Mouse (Mus musculus) embryonic facial prominence, embryonic 11.5 days (tissue): ENCODE measurements around the gene Stra8. TPM values are rescaled to one million over a fixed set of nuclear protein-coding genes. Genes with fewer than 3 reads are reported as not detected.

ENCODE experiments used
- ATAC-seq: fragments of 200-750 bp; cut with Nextera tagmentation; replicated peaks from 2 replicates; pipeline ENCODE4 v1.8.0; 2017; ENCODE audit warnings: low read depth; ENCODE audit not compliant: insufficient number of reproducible peaks, low FRiP score, low TSS enrichment
- DNase-seq: peaks from one replicate; pipeline ENCODE4 v3.0.0-alpha.2; 2015; ENCODE audit warnings: low spot score
- H3K27ac ChIP-seq: fragments of 300-500 bp; sonication (generic); replicated peaks from 2 replicates; pipeline ENCODE4 v1.5.1; 2014; ENCODE audit warnings: mild to moderate bottlenecking, low read depth, low read length, control low read depth
- H3K27me3 ChIP-seq: fragments of 300-500 bp; sonication (generic); 2 replicates; pipeline ENCODE4 v1.6.1; 2014; ENCODE audit warnings: mild to moderate bottlenecking, low read length, moderate library complexity, mixed read lengths; ENCODE audit not compliant: control insufficient read depth, insufficient read depth
- H3K36me3 ChIP-seq: fragments of 300-500 bp; sonication (generic); replicated peaks from 2 replicates; pipeline ENCODE4 v1.6.1; 2014; ENCODE audit warnings: low read depth, mild to moderate bottlenecking, low read length, moderate library complexity, mixed read lengths; ENCODE audit not compliant: control insufficient read depth, insufficient read depth
- H3K4me1 ChIP-seq: fragments of 300-500 bp; sonication (generic); 2 replicates; pipeline ENCODE4 v1.6.1; 2014; ENCODE audit warnings: low read length, mixed read lengths; ENCODE audit not compliant: control insufficient read depth, insufficient read depth
- H3K4me2 ChIP-seq: fragments of 300-500 bp; sonication (generic); 2 replicates; pipeline ENCODE4 v1.6.1; 2014; ENCODE audit warnings: low read depth, mild to moderate bottlenecking, control low read depth, low read length, moderate library complexity
- H3K4me3 ChIP-seq: fragments of 300-500 bp; sonication (generic); 2 replicates; pipeline ENCODE4 v1.5.1; 2014; ENCODE audit warnings: low read depth, low read length, control low read depth
- H3K9ac ChIP-seq: fragments of 300-500 bp; sonication (generic); replicated peaks from 2 replicates; pipeline ENCODE4 v1.6.1; 2014; ENCODE audit warnings: mild to moderate bottlenecking, control low read depth, low read length
- H3K9me3 ChIP-seq: fragments of 300-500 bp; sonication (generic); replicated peaks from 2 replicates; pipeline ENCODE4 v1.6.1; 2016; ENCODE audit warnings: mild to moderate bottlenecking, low read length, inconsistent platforms, mixed read lengths; ENCODE audit not compliant: control insufficient read depth
- WGBS: fragments of 180-500 bp; shearing (Covaris S2); extraction: QIAGEN DNeasy Blood & Tissue Kit; methylation state at CpG from one replicate; pipeline ENCODE4 v1.1.7; 2014; 5-methylcytosine and 5-hydroxymethylcytosine counted together
- polyA plus RNA-seq: library from polyadenylated mRNA; unstranded; fragments of >200 nt; fragmentation: Nextera tagmentation; extraction: Ambion mirVana; gene quantifications from 2 replicates; pipeline ENCODE4 v1.2.1, GENCODE M21; 2014

Gene Stra8
- polyA plus RNA-seq, 1 experiment from 2014 or later, result not detected

DNA sequence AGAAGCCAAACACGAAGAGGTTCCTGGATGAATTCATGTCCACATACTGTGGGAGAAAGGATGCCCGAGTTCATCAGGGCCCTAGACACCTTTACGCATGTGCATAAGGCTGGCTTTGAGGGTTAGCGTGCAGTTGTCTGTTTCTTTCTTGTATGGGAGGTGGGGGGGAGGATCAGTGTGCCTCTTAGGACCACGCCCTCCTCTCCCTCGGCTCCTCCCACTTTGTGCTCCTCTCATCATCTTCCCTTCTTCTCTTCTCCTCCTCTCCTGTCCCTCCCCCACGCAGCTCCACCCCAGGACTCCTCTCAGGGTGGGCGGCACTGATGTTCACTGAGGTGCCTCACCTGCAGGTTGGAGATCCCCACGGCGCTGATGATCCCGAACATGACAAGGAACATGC, 28.5 kb downstream of the Stra8 start:
- Histone ChIP-seq H3K27ac (no peak overlapping the region), H3K4me1 (no peaks in the 10 kb centered on the region; the same call in 1 of the 2 replicates), H3K4me2 (peak overlapping the region; percentile 30), H3K9me3 (no peaks in the 10 kb centered on the region), H3K27me3 (no peaks in the 10 kb centered on the region), H3K36me3 (no peaks in the 10 kb centered on the region), H3K4me3 (peak overlapping the region; percentile 18; the same call in 1 of the 2 replicates), H3K9ac (0 out of 2 replicates have a peak overlapping the region, but pooled peaks have one; percentile 13)
- DNase-seq, result no peak
- no peak for ATAC-seq
- 22% methylated on average over 11 of the region's 11 CpGs for WGBS

DNA sequence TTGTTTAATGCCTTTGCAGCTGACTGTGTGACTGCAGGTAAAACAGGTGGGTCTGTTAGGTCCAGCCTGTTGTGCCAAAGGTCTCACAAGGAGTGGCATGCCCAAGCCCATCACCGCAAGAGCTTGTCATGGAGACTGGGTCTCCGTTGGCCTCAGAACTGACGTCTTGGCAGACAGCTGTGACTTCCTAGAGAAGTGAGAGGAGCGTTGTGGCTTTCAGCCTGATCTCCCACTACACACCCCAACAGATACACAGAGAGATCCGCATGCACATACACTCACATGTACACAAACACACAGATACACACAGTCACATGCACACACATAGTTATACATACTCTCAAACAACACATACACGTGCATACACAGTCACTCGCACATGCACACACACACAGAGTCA, 31.6 kb downstream of the Stra8 start:
- DNase-seq (no peak), ATAC-seq (no peak)
- H3K9ac ChIP-seq, result no peak overlapping the region
- no peak overlapping the region for H3K27ac ChIP-seq
- H3K4me1 ChIP-seq, result 0 out of 2 replicates have a peak, but pooled peaks cover 2% of the 10 kb centered on the region
- no peaks in the 10 kb centered on the region for H3K27me3 ChIP-seq
- 91% methylated on average over 7 of the region's 7 CpGs for WGBS
- H3K9me3 ChIP-seq, result no peaks in the 10 kb centered on the region
- no peak overlapping the region for H3K4me3 ChIP-seq
- H3K4me2 ChIP-seq, result no peak overlapping the region
- H3K36me3 ChIP-seq, result no peaks in the 10 kb centered on the region

DNA sequence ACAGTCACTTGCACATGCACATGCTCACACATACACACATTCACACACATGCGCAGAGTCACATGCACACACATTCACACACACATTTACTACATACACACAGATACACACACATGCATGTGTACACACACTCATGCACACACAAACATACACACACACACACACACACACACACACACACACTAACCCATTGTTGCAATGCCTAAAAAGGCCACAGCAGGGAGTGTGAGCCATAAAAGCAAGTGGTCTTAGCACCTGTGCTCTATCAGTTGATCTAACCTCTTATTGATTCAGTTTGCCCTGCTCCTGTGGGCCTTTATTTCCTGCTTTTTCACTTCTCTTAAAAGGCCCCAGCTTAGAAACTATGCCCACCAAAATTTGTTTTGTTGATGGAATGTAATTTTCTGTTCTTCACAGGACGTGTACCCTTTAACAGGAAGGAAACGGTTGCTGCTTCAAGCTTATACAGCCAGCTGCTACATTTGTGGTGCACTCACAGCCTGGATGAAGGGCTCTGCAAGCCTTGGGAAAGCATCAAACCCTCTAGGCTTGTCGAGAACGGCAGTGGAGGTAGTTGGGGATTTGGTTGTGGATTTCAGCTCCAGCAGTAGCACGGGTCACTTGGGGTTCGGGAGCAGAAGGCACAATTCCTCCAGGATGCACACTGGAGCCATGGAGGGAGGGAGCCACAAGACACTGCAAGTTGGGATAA, 32.1 kb downstream of the Stra8 start:
- no peak overlapping the region for H3K4me2 ChIP-seq
- ATAC-seq (no peak), DNase-seq (no peak)
- H3K4me3 ChIP-seq, result no peak overlapping the region
- H3K36me3 ChIP-seq, result no peaks in the 10 kb centered on the region
- H3K27me3 ChIP-seq, result no peaks in the 10 kb centered on the region
- H3K9ac ChIP-seq, result no peak overlapping the region
- 67% methylated on average over 7 of the region's 7 CpGs for WGBS
- 0 out of 2 replicates have a peak, but pooled peaks cover 2% of the 10 kb centered on the region for H3K4me1 ChIP-seq
- H3K9me3 ChIP-seq, result no peaks in the 10 kb centered on the region
- no peak overlapping the region for H3K27ac ChIP-seq

DNA sequence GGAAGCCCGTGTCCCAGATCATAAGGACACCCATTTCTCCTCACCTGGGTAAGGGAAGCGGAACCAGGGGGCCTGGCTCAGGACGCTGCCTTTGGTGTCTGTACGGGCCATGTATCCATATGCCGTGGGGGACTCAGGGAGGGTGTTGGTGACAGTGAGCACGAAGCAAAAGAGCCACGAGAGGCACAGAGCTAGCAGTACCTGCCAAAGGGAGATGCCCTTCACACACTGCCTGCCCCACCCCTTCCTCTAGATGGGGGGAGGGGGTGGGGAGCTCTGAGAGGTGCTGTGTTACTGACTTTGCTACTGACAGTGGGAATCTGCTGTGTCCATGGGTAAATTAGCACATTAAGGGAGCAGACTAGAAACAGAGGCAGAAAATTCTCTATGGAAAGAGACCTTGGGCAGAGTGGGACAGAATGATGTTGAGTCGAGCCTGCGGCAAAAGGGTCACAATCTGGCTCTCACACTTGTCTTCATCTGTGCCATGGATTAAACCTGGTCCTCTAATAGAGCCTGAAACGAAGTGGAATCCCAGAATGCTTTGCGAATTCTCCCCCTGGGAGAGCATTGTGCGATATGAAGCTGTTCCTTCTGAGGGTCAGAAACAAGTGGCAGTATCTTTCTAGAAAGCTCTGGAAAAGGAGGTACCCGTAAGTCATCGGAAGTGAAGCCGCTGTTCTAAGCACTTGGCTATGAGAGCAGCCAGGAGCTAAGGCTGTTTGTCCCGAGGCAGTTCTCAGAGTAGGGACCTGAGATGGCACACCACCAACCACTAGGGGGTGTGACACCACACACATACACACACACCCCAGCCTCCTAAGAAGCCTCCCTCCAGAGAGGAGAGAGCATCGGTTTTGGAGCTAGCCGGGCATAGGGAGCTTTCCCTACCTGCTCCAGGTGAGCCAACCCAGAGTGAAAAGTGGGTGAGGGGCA, 35.2 kb downstream of the Stra8 start:
- H3K4me2 ChIP-seq, result no peak overlapping the region; the same call in 1 of the 2 replicates
- H3K27me3 ChIP-seq, result no peaks in the 10 kb centered on the region
- no peak overlapping the region for H3K4me3 ChIP-seq
- no peaks in the 10 kb centered on the region for H3K36me3 ChIP-seq
- DNase-seq (peak; percentile 65), ATAC-seq (no peak; the same call in 1 of the 2 replicates)
- H3K9me3 ChIP-seq, result no peaks in the 10 kb centered on the region
- H3K4me1 ChIP-seq, result 0 out of 2 replicates have a peak, but pooled peaks cover 2% of the 10 kb centered on the region
- 54% methylated on average over 18 of the region's 18 CpGs for WGBS
- no peak overlapping the region for H3K27ac ChIP-seq
- H3K9ac ChIP-seq, result no peak overlapping the region

DNA sequence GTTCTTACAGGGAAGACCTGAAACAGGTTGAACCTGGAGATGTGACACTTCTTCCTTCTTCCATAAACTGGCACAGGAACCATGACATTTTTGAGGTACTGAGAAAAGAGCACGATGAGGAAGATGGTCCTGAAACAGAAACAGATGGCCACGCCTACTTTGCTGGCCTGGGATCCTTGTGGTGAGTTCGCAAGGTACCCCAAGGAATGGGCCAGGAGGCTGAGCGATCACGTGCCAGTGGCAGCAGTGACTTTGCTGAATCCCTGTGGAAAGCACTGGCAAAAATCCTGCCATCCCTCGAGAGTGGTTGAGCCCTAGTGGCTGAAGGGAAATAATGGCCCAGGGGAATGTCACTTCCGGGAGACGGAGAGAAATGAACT, 35.9 kb downstream of the Stra8 start:
- H3K4me1 ChIP-seq, result 0 out of 2 replicates have a peak, but pooled peaks cover 2% of the 10 kb centered on the region
- no peaks in the 10 kb centered on the region for H3K27me3 ChIP-seq
- no peaks in the 10 kb centered on the region for H3K9me3 ChIP-seq
- no peak overlapping the region for H3K9ac ChIP-seq
- WGBS, result 40% methylated on average over 8 of the region's 8 CpGs
- H3K36me3 ChIP-seq, result no peaks in the 10 kb centered on the region
- H3K27ac ChIP-seq, result no peak overlapping the region
- ATAC-seq (no peak), DNase-seq (no peak)
- 0 out of 2 replicates have a peak overlapping the region, but pooled peaks have one; percentile 5 for H3K4me2 ChIP-seq
- H3K4me3 ChIP-seq, result no peak overlapping the region

DNA sequence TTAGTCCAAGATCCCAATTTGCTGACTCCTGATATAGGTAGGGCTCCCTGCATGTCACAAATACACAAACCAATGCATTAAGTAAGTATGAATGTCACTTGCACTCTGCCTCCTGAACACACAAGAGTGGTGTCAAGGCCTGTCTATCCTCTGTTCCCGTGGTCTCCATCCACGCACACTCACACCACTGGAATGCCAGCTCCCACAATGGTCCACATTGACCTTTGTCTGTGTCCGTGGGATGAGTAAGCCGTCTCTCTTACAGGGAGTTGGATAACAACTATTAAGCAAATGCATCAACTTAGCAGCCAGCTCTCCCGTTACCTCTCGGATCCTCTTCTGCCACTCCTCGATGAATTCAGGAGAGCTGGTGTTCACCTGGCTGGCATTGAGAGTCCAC, 39.2 kb downstream of the Stra8 start:
- H3K27ac ChIP-seq, result no peak overlapping the region
- H3K27me3 ChIP-seq, result no peaks in the 10 kb centered on the region
- H3K36me3 ChIP-seq, result no peaks in the 10 kb centered on the region
- 0 out of 2 replicates have a peak, but pooled peaks cover 2% of the 10 kb centered on the region for H3K4me1 ChIP-seq
- no peak overlapping the region for H3K4me2 ChIP-seq
- H3K9me3 ChIP-seq, result no peaks in the 10 kb centered on the region
- no peak overlapping the region for H3K4me3 ChIP-seq
- 90% methylated on average over 7 of the region's 7 CpGs for WGBS
- ATAC-seq (no peak), DNase-seq (no peak)
- H3K9ac ChIP-seq, result no peak overlapping the region

DNA sequence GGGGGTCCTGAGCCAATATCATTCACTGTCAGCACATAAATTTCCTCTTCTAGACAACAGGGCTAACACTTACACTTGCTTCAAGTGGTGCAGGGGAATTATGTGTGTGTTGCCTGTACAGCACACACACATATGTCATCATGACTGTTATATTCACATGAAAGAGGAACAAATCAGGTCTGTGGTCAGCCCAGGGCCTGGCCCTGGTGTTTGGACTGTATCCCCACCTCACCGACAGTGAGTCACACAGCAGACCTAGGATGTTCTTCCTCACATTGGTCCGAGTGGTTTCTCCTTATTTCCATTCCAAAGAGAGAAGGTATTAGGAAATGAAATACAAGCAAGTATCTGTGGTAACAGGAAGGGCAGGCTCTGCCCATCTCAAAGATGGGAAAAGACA, 44.6 kb downstream of the Stra8 start:
- Histone ChIP-seq H3K36me3 (no peaks in the 10 kb centered on the region), H3K27me3 (no peaks in the 10 kb centered on the region), H3K4me1 (no peaks in the 10 kb centered on the region), H3K9me3 (no peaks in the 10 kb centered on the region), H3K9ac (no peak overlapping the region), H3K4me3 (no peak overlapping the region), H3K27ac (no peak overlapping the region), H3K4me2 (no peak overlapping the region)
- no peak for DNase-seq
- no peak for ATAC-seq
- 77% methylated on average over 2 of the region's 2 CpGs for WGBS
